Mouse (Mus musculus) intestine, embryonic 16.5 days (tissue): Measurements from ENCODE around the gene Dusp5. TPM values are rescaled to one million over a fixed set of nuclear protein-coding genes. Genes with fewer than 3 reads are reported as not detected.

Experiments
- ATAC-seq: fragments of 200-750 bp; cut with Nextera tagmentation; 2 replicates; pipeline ENCODE4 v1.8.0; 2017; ENCODE audit warnings: moderate TSS enrichment, moderate library complexity
- H3K27ac ChIP-seq: fragments of 300-500 bp; sonication (generic); 2 replicates; pipeline ENCODE4 v1.5.1; 2014; ENCODE audit warnings: mild to moderate bottlenecking, low read length
- H3K27me3 ChIP-seq: fragments of 300-500 bp; sonication (generic); replicated peaks from 2 replicates; pipeline ENCODE4 v1.6.1; 2014; ENCODE audit warnings: low read length, control low read depth, mixed read lengths; ENCODE audit not compliant: control insufficient read depth, insufficient read depth
- H3K36me3 ChIP-seq: fragments of 300-500 bp; sonication (generic); 2 replicates; pipeline ENCODE4 v1.6.1; 2014; ENCODE audit warnings: low read length, control low read depth; ENCODE audit not compliant: control insufficient read depth, insufficient read depth
- H3K4me1 ChIP-seq: fragments of 300-500 bp; sonication (generic); 2 replicates; pipeline ENCODE4 v1.6.1; 2014; ENCODE audit warnings: low read length, control low read depth, mixed read lengths; ENCODE audit not compliant: control insufficient read depth, insufficient read depth
- H3K4me2 ChIP-seq: fragments of 300-500 bp; sonication (generic); 2 replicates; pipeline ENCODE4 v1.6.1; 2014; ENCODE audit warnings: low read depth, low read length, control low read depth
- H3K4me3 ChIP-seq: fragments of 300-500 bp; sonication (generic); 2 replicates; pipeline ENCODE4 v1.5.1; 2014; ENCODE audit warnings: mild to moderate bottlenecking, low read length
- H3K9ac ChIP-seq: fragments of 300-500 bp; sonication (generic); 2 replicates; pipeline ENCODE4 v1.6.1; 2014; ENCODE audit warnings: low read depth, low read length
- H3K9me3 ChIP-seq: fragments of 300-500 bp; sonication (generic); 2 replicates; pipeline ENCODE4 v1.6.1; 2016; ENCODE audit warnings: low read length, control low read depth; ENCODE audit not compliant: control insufficient read depth
- WGBS: fragments of 180-500 bp; shearing (Covaris S2); extraction: QIAGEN DNeasy Blood & Tissue Kit; methylation state at CpG from one replicate; pipeline ENCODE4 v1.1.7; 2014; 5-methylcytosine and 5-hydroxymethylcytosine counted together
- polyA plus RNA-seq: library from polyadenylated mRNA; unstranded; fragments of >200 nt; fragmentation: Nextera tagmentation; extraction: Ambion mirVana; gene quantifications from 2 replicates; pipeline ENCODE4 v1.2.1, GENCODE M21; 2015

Dusp5 gene
- polyA plus RNA-seq: 7.9 and 11.0 TPM in 2 replicates

DNA sequence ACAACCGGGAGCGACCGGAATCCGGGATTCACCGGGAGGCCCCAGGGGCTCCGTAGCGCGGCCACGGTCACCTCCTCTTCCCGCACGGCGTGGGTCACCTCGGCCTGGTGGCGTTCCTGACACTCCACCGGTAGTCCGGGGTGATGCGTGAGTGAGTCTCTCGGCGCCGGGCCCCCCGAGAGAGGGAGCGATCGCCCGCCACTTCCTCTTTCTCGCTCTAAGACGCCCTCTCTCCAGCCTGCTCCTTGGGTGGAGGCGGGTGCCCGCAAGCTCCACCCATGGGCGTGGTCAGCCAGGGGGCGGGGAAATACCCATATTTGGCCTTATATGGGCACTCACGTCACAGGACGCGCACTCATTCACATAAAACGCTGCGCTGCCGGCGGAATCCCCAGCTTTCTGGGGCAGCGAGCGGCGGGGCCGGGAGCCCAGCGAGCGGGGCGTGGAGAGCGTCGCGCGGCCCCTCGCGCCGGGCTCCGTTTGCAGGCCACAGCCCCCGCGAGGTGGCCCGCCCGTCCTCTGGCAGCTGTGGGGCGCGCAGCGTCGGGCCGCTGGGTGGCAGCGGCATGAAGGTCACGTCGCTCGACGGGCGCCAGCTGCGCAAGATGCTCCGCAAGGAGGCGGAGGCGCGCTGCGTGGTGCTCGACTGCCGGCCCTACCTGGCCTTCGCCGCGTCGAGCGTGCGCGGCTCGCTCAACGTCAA, at the start of gene Dusp5:
Gene Dusp5 (plus strand): TSS at position 358 of the 703 bp plus-strand sequence.
- ATAC-seq: peak; percentile 96
- Histone ChIP-seq H3K4me3 (peak within 1 kb of the TSS; percentile 77), H3K36me3 (no peaks in the 10 kb centered on the region), H3K27me3 (no peaks in the 10 kb centered on the region), H3K27ac (peak within 1 kb of the TSS; percentile 66), H3K9ac (peak within 1 kb of the TSS; percentile 91), H3K9me3 (no peaks in the 10 kb centered on the region), H3K4me1 (peaks cover 28% of the 10 kb centered on the region), H3K4me2 (peak within 1 kb of the TSS; percentile 98)
- WGBS: under 1% methylated on average over 84 of the region's 84 CpGs

GRCm38 (mm10) chr19:53479590-53479989, 49.3 kb upstream of the Dusp5 start:
- no peaks in the 10 kb centered on the region for H3K9me3 ChIP-seq
- H3K4me3 ChIP-seq: no peak overlapping the region
- H3K27me3 ChIP-seq: no peaks in the 10 kb centered on the region
- H3K4me2 ChIP-seq: no peak overlapping the region
- no peak overlapping the region for H3K9ac ChIP-seq
- no peaks in the 10 kb centered on the region for H3K36me3 ChIP-seq
- H3K27ac ChIP-seq: no peak overlapping the region
- no peaks in the 10 kb centered on the region for H3K4me1 ChIP-seq
- no peak for ATAC-seq
- 71% methylated on average over 8 of the region's 8 CpGs for WGBS

DNA sequence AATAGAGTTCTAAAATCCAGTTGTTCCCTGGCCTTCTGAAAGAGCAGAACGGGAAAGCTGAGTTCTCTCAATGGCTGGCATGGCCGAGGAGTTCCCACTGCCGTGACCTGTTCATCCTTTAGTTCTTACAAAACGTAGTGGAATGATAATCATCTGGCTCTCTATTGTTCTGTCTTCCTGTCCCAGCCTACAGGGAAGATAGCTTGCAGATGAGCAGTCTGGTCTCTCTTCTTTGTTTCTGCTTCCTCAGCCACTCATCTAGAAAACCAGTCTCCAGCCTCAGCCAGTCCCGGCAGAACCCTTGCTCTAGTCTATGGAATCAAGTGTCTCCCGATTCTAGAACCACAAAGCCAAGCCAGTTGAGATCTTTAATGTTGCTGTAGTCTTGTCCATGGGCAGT, 46.8 kb upstream of the Dusp5 start:
- Histone ChIP-seq H3K9ac (no peak overlapping the region), H3K9me3 (no peaks in the 10 kb centered on the region), H3K27me3 (no peaks in the 10 kb centered on the region), H3K4me3 (no peak overlapping the region), H3K27ac (no peak overlapping the region), H3K4me2 (no peak overlapping the region), H3K4me1 (no peaks in the 10 kb centered on the region), H3K36me3 (no peaks in the 10 kb centered on the region)
- no peak for ATAC-seq
- WGBS: 72% methylated on average over 6 of the region's 6 CpGs

- no peaks in the 10 kb centered on the region for H3K36me3 ChIP-seq
- no peaks in the 10 kb centered on the region for H3K4me1 ChIP-seq
- no peak overlapping the region for H3K4me3 ChIP-seq
- no peak overlapping the region for H3K4me2 ChIP-seq
- no peaks in the 10 kb centered on the region for H3K27me3 ChIP-seq
- no peak overlapping the region for H3K27ac ChIP-seq
- ATAC-seq: no peak
- H3K9me3 ChIP-seq: no peaks in the 10 kb centered on the region
- WGBS: 85% methylated on average over 5 of the region's 5 CpGs
- no peak overlapping the region for H3K9ac ChIP-seq
These were observed 46.4 kb upstream of the Dusp5 start for GRCm38 (mm10) chr19:53482527-53482926.

GRCm38 (mm10) chr19:53483984-53484383, 44.9 kb upstream of the Dusp5 start:
- Histone ChIP-seq H3K4me2 (no peak overlapping the region), H3K27me3 (no peaks in the 10 kb centered on the region), H3K27ac (no peak overlapping the region), H3K36me3 (no peaks in the 10 kb centered on the region), H3K9ac (no peak overlapping the region), H3K4me3 (no peak overlapping the region), H3K9me3 (no peaks in the 10 kb centered on the region), H3K4me1 (no peaks in the 10 kb centered on the region)
- peak; percentile 67; the same call in 1 of the 2 replicates for ATAC-seq
- WGBS: 80% methylated on average over 8 of the region's 8 CpGs

- H3K27ac ChIP-seq: no peak overlapping the region
- peak; percentile 52; the same call in 1 of the 2 replicates for ATAC-seq
- no peaks in the 10 kb centered on the region for H3K4me1 ChIP-seq
- WGBS: 63% methylated on average over 3 of the region's 3 CpGs
- no peak overlapping the region for H3K4me3 ChIP-seq
- no peak overlapping the region for H3K4me2 ChIP-seq
- H3K9me3 ChIP-seq: no peaks in the 10 kb centered on the region
- no peak overlapping the region for H3K9ac ChIP-seq
- no peaks in the 10 kb centered on the region for H3K27me3 ChIP-seq
- no peaks in the 10 kb centered on the region for H3K36me3 ChIP-seq
These were observed 44.0 kb upstream of the Dusp5 start for GRCm38 (mm10) chr19:53484918-53485317.

DNA sequence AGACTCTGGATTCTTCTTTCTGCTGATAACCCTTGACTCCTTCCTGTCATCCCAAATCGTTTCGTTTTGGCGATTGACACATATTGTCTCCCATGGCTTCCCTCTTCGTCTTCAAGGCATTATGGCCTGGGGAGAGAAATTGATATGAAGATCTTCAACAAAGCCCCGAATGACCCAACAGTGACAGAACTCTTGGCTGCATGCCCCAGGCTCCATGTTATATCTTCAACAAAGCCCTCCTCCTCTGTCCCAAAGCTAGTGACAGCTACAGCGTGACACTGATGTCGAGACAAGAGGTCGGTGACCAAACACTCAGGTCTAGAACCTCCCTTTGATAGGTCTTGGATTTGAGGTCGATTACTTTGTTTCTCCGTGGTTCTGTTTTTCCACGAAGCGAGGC, 39.7 kb upstream of the Dusp5 start:
- Histone ChIP-seq H3K4me3 (no peak overlapping the region), H3K36me3 (no peaks in the 10 kb centered on the region), H3K9ac (no peak overlapping the region), H3K9me3 (no peaks in the 10 kb centered on the region), H3K4me2 (no peak overlapping the region), H3K27ac (no peak overlapping the region), H3K27me3 (no peaks in the 10 kb centered on the region), H3K4me1 (no peaks in the 10 kb centered on the region)
- 85% methylated on average over 12 of the region's 12 CpGs for WGBS
- ATAC-seq: no peak

DNA sequence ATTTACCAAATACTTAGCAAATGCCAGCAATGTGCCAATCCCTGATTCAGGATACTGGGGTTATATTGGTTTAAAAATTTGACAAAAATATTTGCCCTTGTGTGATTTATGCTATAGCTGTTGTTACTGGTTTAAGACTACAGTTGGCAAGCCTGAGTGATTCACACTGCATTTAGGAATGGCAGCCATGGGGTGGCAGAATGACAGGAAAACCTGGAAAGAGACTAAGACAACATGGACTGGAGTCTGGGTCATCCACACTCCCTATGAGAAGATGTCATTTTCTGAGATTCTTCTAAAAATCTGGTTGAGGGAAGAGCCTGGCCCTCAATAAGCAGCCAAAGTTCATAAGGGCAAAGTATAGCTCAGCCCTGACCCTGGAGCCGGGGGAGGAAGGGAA, 39.0 kb upstream of the Dusp5 start:
- H3K9me3 ChIP-seq: no peaks in the 10 kb centered on the region
- no peak overlapping the region for H3K4me3 ChIP-seq
- no peak for ATAC-seq
- WGBS: 84% methylated on average over 1 of the region's 1 CpGs
- H3K27ac ChIP-seq: no peak overlapping the region
- no peak overlapping the region for H3K4me2 ChIP-seq
- no peak overlapping the region for H3K9ac ChIP-seq
- H3K27me3 ChIP-seq: no peaks in the 10 kb centered on the region
- no peaks in the 10 kb centered on the region for H3K4me1 ChIP-seq
- no peaks in the 10 kb centered on the region for H3K36me3 ChIP-seq

- H3K4me2 ChIP-seq: no peak overlapping the region
- no peak overlapping the region for H3K27ac ChIP-seq
- H3K4me1 ChIP-seq: no peaks in the 10 kb centered on the region
- H3K36me3 ChIP-seq: no peaks in the 10 kb centered on the region
- H3K9ac ChIP-seq: no peak overlapping the region
- no peaks in the 10 kb centered on the region for H3K9me3 ChIP-seq
- no peak overlapping the region for H3K4me3 ChIP-seq
- WGBS: 70% methylated on average over 8 of the region's 8 CpGs
- no peak for ATAC-seq
- H3K27me3 ChIP-seq: no peaks in the 10 kb centered on the region
These were observed 38.0 kb upstream of the Dusp5 start for GRCm38 (mm10) chr19:53490898-53491297.

GRCm38 (mm10) chr19:53492528-53492927, 36.4 kb upstream of the Dusp5 start:
- no peak for ATAC-seq
- Histone ChIP-seq H3K4me2 (no peak overlapping the region), H3K27ac (no peak overlapping the region), H3K27me3 (no peaks in the 10 kb centered on the region), H3K4me3 (no peak overlapping the region), H3K9ac (no peak overlapping the region), H3K36me3 (no peaks in the 10 kb centered on the region), H3K9me3 (no peaks in the 10 kb centered on the region), H3K4me1 (no peaks in the 10 kb centered on the region)
- 73% methylated on average over 4 of the region's 4 CpGs for WGBS
